Mouse (Mus musculus): ENCODE results near the gene Grin1. TPM values are rescaled to one million over a fixed set of nuclear protein-coding genes. Genes with fewer than 3 reads are reported as not detected.
A peak's percentile ranks its signal among the peaks of the same experiment; 100 is the strongest.
"Not testable (repeated sequence)": the region's sequence is repeated elsewhere in the genome, so short reads cannot be mapped to it uniquely, and the experiment has no call there.

The Grin1 gene
- polyA plus RNA-seq, 1 experiment from 2014 or later = 21.5 TPM

DNA sequence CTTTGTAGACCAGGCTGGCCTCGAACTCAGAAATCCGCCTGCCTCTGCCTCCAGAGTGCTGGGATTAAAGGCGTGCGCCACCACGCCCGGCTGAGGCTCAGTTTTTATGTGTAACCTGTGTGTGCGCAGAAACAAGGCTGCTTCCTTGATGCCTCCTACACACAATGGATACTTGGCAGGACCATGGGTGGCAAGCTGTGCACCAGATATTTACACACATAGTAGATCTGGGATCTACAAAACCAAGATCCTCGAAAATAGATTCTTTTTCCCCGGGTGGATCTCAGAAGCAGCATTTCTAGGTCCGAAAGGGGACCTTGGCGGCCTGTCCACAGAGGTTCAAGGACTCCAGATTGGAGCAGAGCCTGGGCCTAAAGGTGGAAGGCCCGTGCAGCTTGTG is 57.1 kb downstream of the Grin1 start:
- Histone ChIP-seq H3K9ac (replicated peaks) (peak overlapping the region; percentile 47), H3K27ac (replicated peaks) (peak overlapping the region; percentile 62), H3K4me1 (peaks cover 50% of the 10 kb centered on the region), H3K4me3 (peak overlapping the region; percentile 63), H3K36me3 (no peaks in the 10 kb centered on the region), H3K9me3 (no peaks in the 10 kb centered on the region), H3K4me2 (replicated peaks) (peak overlapping the region; percentile 98), H3K27me3 (peaks cover 15% of the 10 kb centered on the region; the same call in 1 of the 2 replicates)
- 47% methylated on average over 12 of the region's 12 CpGs for WGBS
- ATAC-seq (replicated peaks) = peak; percentile 5; the same call in 1 of the 2 replicates

DNA sequence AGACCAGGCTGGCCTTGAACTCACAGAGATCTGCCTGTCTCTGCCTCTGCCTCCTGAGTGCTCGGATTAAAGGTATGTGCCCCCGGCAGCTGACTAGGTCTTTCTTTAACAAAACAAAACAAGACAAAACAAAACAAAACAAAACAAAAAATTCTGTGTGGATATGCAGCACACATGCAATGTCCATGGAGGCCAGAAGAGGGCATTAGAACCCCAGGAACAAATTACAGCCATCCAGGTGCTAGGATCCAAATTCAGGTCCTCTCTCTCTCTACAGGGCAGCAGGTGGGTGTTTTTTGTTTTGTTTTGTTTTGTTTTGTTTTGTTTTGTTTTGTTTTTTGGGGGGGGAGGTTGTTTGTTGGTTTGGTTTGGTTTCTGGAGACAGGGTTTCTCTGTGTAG is 60.1 kb downstream of the Grin1 start:
- no peak overlapping the region for H3K27ac ChIP-seq (replicated peaks)
- no peak overlapping the region for H3K4me2 ChIP-seq (replicated peaks)
- H3K27me3 ChIP-seq = peaks cover 8% of the 10 kb centered on the region; the same call in 1 of the 2 replicates
- peaks cover 39% of the 10 kb centered on the region for H3K4me1 ChIP-seq
- H3K4me3 ChIP-seq = no peak overlapping the region
- no peak overlapping the region for H3K9ac ChIP-seq (replicated peaks)
- H3K36me3 ChIP-seq = no peaks in the 10 kb centered on the region
- 44% methylated on average over 2 of the region's 2 CpGs for WGBS
- H3K9me3 ChIP-seq = no peaks in the 10 kb centered on the region
- ATAC-seq (replicated peaks) = no peak

DNA sequence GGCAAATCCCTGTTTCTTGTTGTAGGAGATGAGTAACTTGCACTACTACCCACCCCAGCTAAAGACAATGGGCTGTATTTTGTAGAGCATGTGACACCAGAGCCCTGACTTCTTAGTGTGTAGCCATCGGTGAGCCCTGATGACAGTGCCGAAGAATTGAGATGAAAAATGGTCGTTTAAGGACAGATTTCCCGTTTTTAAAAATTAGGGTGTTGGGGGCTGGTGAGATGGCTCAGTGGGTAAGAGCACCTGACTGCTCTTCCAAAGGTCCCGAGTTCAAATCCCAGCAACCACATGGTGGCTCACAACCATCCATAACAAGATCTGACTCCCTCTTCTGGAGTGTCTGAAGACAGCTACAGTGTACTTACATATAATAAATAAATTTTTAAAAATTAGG is 61.7 kb downstream of the Grin1 start:
- 91% methylated on average over 5 of the region's 5 CpGs for WGBS

GRCm38 (mm10) chr2:25256443-25257109 is 62.4 kb downstream of the Grin1 start:
- H3K27me3 ChIP-seq; H3K27ac ChIP-seq (replicated peaks); H3K36me3 ChIP-seq; ATAC-seq (replicated peaks); H3K9me3 ChIP-seq: not testable (repeated sequence)
- Histone ChIP-seq H3K9ac (replicated peaks) (peak overlapping the region; percentile 87), H3K4me3 (peak overlapping the region; percentile 88), H3K4me1 (peaks cover 24% of the 10 kb centered on the region), H3K4me2 (replicated peaks) (peak overlapping the region; percentile 98)
- 58% methylated on average over 12 of the region's 12 CpGs for WGBS

More for the DNA sequence above, 61.7 kb downstream of the Grin1 start:
- not testable (repeated sequence) for H3K9me3 ChIP-seq; ATAC-seq (replicated peaks); H3K27ac ChIP-seq (replicated peaks); H3K27me3 ChIP-seq; H3K4me3 ChIP-seq; H3K9ac ChIP-seq (replicated peaks); H3K4me2 ChIP-seq (replicated peaks); H3K36me3 ChIP-seq
- H3K4me1 ChIP-seq = peaks cover 29% of the 10 kb centered on the region

DNA sequence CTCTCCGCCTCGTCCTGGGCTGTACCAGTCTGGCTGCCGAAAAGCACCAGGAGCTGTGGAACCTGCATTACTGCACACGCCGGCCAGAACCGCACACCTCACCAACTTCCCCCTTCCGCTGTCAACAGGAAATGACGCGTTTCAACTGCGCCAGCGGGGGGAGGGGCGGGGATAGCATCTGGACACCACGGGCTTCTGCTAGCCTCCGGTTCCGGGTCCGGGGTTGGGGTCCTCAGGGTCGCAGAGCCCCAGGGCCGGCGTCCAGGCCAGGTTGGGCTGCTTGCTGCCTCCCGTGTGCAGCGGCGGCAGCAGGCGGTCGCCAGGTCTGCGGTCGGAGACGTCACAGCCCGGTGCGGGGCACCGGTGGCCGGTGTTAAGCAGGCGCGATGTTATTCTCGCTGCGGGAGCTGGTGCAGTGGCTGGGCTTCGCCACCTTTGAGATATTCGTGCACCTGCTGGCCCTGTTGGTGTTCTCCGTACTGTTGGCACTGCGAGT is 63.7 kb downstream of the Grin1 start, which contains the start of gene Tmem203:
TSS of gene Tmem203 (plus strand) at position 156 of the 496 bp plus-strand sequence.
- no peaks in the 10 kb centered on the region for H3K9me3 ChIP-seq
- H3K4me3 ChIP-seq = peak within 1 kb of the TSS; percentile 88
- H3K36me3 ChIP-seq = peaks cover under 1% of the 10 kb centered on the region; the same call in 1 of the 2 replicates
- WGBS = under 1% methylated on average over 39 of the region's 39 CpGs
- H3K9ac ChIP-seq (replicated peaks) = peak within 1 kb of the TSS; percentile 87
- peak within 1 kb of the TSS; percentile 98 for H3K4me2 ChIP-seq (replicated peaks)
- ATAC-seq (replicated peaks) = peak; percentile 92
- H3K27ac ChIP-seq (replicated peaks) = peak within 1 kb of the TSS; percentile 84
- peaks cover 24% of the 10 kb centered on the region for H3K4me1 ChIP-seq
- no peaks in the 10 kb centered on the region for H3K27me3 ChIP-seq

- H3K36me3 ChIP-seq = peaks cover 21% of the 10 kb centered on the region
- H3K9me3 ChIP-seq = no peaks in the 10 kb centered on the region
- H3K27ac ChIP-seq (replicated peaks) = no peak overlapping the region
- no peak for ATAC-seq (replicated peaks)
- peaks cover 22% of the 10 kb centered on the region for H3K4me1 ChIP-seq
- H3K4me2 ChIP-seq (replicated peaks) = no peak overlapping the region
- H3K27me3 ChIP-seq = no peaks in the 10 kb centered on the region
- 81% methylated on average over 1 of the region's 1 CpGs for WGBS
- H3K4me3 ChIP-seq = no peak overlapping the region
- H3K9ac ChIP-seq (replicated peaks) = no peak overlapping the region
Observed at GRCm38 (mm10) chr2:25252331-25252730, 66.7 kb downstream of the Grin1 start.

GRCm38 (mm10) chr2:25246183-25247072 is 72.6 kb downstream of the Grin1 start, which contains the start of gene AL732309.1:
Gene AL732309.1, minus strand, starts transcription at chr2:25246863.
- no peak within 1 kb of the TSS for H3K9ac ChIP-seq (replicated peaks)
- H3K36me3 ChIP-seq = peaks cover 35% of the 10 kb centered on the region
- WGBS = 90% methylated on average over 10 of the region's 10 CpGs
- no peak within 1 kb of the TSS for H3K4me2 ChIP-seq (replicated peaks)
- no peaks in the 10 kb centered on the region for H3K9me3 ChIP-seq
- H3K4me3 ChIP-seq = no peak within 1 kb of the TSS
- H3K4me1 ChIP-seq = peaks cover 19% of the 10 kb centered on the region
- ATAC-seq (replicated peaks) = no peak
- H3K27me3 ChIP-seq = no peaks in the 10 kb centered on the region
- no peak within 1 kb of the TSS for H3K27ac ChIP-seq (replicated peaks)

- Histone ChIP-seq H3K27me3 (no peaks in the 10 kb centered on the region), H3K27ac (replicated peaks) (no peak overlapping the region), H3K4me1 (peaks cover 29% of the 10 kb centered on the region), H3K4me3 (no peak overlapping the region), H3K36me3 (peaks cover 24% of the 10 kb centered on the region), H3K9me3 (no peaks in the 10 kb centered on the region), H3K9ac (replicated peaks) (no peak overlapping the region), H3K4me2 (replicated peaks) (no peak overlapping the region)
- no peak for ATAC-seq (replicated peaks)
- 91% methylated on average over 4 of the region's 4 CpGs for WGBS
Observed at GRCm38 (mm10) chr2:25244144-25244543, 74.8 kb downstream of the Grin1 start.

- no peaks in the 10 kb centered on the region for H3K9me3 ChIP-seq
- H3K27me3 ChIP-seq = no peaks in the 10 kb centered on the region
- 77% methylated on average over 8 of the region's 8 CpGs for WGBS
- peak overlapping the region; percentile 91 for H3K4me2 ChIP-seq (replicated peaks)
- peak overlapping the region; percentile 73 for H3K9ac ChIP-seq (replicated peaks)
- peaks cover 21% of the 10 kb centered on the region; the same call in 1 of the 2 replicates for H3K36me3 ChIP-seq
- H3K4me1 ChIP-seq = peaks cover 29% of the 10 kb centered on the region
- H3K27ac ChIP-seq (replicated peaks) = no peak overlapping the region
- no peak for ATAC-seq (replicated peaks)
- H3K4me3 ChIP-seq = peak overlapping the region; percentile 59
Observed at GRCm38 (mm10) chr2:25243342-25243741, 75.6 kb downstream of the Grin1 start.

DNA sequence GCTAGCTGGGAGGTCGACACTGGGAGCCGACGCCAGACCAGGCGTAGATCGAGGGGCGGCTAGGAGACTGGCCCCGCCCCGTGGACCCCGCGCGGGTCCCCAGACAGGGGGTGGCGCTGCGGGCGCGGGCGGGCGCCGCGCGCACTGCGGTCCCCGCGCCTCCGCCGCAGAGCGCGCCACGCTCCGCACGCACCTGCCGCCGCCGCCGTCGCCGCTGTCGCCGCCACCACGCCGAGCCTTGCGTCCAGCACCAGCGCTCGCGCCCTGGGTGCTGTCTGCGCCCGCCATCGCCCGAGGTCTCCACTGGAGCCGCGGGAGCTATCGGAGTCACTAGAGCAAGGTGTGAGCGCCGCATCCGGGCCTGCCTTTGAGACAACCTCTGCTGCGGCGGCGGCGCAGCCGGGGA is 76.9 kb downstream of the Grin1 start, which contains the start of the genes Rnf208 and Cysrt1:
TSS of gene Rnf208 (plus strand) at position 155 of the 406 bp plus-strand sequence.
TSS of gene Cysrt1 (minus strand) at position 352 of the 406 bp plus-strand sequence.
- Histone ChIP-seq H3K27ac (replicated peaks) (peak within 1 kb of the TSS; percentile 77), H3K27me3 (peaks cover 5% of the 10 kb centered on the region; the same call in 1 of the 2 replicates), H3K4me3 (peak within 1 kb of the TSS; percentile 59), H3K9ac (replicated peaks) (peak within 1 kb of the TSS; percentile 73), H3K4me2 (replicated peaks) (peak within 1 kb of the TSS; percentile 91), H3K9me3 (no peaks in the 10 kb centered on the region), H3K36me3 (peaks cover 12% of the 10 kb centered on the region; the same call in 1 of the 2 replicates), H3K4me1 (peaks cover 29% of the 10 kb centered on the region)
- peak; percentile 49 for ATAC-seq (replicated peaks)
- under 1% methylated on average over 57 of the region's 59 CpGs for WGBS

- peak overlapping the region; percentile 73 for H3K9ac ChIP-seq (replicated peaks)
- 17% methylated on average over 6 of the region's 6 CpGs for WGBS
- peak overlapping the region; percentile 59 for H3K4me3 ChIP-seq
- H3K36me3 ChIP-seq = peaks cover 9% of the 10 kb centered on the region; the same call in 1 of the 2 replicates
- peaks cover 29% of the 10 kb centered on the region for H3K4me1 ChIP-seq
- H3K4me2 ChIP-seq (replicated peaks) = peak overlapping the region; percentile 91
- H3K9me3 ChIP-seq = no peaks in the 10 kb centered on the region
- H3K27me3 ChIP-seq = peaks cover 5% of the 10 kb centered on the region; the same call in 1 of the 2 replicates
- peak; percentile 15; the same call in 1 of the 2 replicates for ATAC-seq (replicated peaks)
- peak overlapping the region; percentile 77 for H3K27ac ChIP-seq (replicated peaks)
Observed at GRCm38 (mm10) chr2:25241438-25241775, 77.6 kb downstream of the Grin1 start.

Measured in forebrain, embryonic 15.5 days (tissue).